Mouse (Mus musculus) right cerebral cortex, adult 2 months (tissue): ENCODE measurements around the gene Ush2a.

Experiments
- DNase-seq, 2 experiments: peaks; one replicate each; pipeline ENCODE4 v3.0.0; 2021 to 2022; ENCODE audit warnings: low spot score in 2 of 2

The Ush2a gene

GRCm38 (mm10) chr1:188668513-188668912 is 406.7 kb downstream of the Ush2a start:
- no peak for DNase-seq

DNA sequence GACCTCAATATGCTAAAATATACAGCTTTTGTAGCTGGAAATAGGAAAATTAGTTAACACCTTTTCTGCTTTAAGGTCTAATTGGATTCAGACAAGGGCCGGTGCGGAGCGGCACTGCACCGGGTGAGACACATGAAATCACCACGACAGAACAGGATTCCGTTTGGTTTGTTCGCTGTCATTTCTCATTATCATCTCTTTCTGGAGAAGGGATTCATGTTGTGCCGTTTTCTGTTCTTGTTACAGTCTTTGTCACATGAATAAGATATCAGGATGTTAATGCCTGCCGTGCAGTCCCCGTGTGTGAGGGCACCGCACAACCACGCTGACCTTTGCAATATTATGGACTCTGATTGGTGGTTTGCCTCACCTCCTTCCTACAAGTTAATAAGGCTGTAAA is 411.0 kb downstream of the Ush2a start:
- no peak for DNase-seq

GRCm38 (mm10) chr1:188674640-188675510 is 413.1 kb downstream of the Ush2a start:
- no peak for DNase-seq

GRCm38 (mm10) chr1:188675511-188675863 is 413.7 kb downstream of the Ush2a start:
- DNase-seq: no peak

DNA sequence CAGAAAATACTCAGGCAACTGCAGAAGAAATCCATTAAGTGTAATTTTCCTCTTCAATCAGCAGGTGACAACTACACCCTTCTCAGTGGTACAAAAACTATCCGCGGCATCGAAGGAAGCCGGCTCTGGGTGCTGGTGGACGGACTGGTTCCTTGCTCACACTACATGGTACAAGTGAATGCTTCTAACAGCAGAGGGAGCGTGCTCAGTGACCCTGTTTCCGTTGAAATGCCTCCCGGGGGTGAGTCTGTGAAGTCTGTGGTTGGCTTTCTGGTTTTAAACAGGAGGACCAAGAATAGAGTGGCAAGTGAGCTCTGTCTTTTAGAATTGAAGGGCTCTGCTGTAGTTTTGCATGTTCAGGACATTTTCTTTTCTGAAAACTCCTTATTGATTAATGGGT is 416.4 kb downstream of the Ush2a start:
- no peak for DNase-seq

GRCm38 (mm10) chr1:188686362-188686761 is 424.5 kb downstream of the Ush2a start:
- DNase-seq: no peak

DNA sequence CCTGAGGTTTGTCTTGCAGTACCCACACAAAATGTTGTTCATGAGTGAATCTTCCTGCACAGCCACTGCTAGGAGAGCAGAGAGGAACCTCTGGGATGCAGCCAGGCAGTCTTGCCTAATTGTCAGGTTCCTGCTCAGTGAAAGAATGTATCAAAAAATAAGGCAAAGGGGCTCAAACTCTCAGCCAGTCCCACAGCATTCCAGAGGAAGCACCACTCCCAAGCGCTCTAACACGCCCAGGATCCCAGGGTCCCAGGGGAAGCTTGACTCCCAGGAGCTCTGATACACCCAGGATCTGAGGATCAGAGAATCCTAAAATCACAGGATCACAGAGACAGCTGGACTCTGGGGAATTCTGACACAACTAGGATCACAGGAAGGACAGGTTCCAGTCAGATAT is 434.5 kb downstream of the Ush2a start:
- no peak for DNase-seq

DNA sequence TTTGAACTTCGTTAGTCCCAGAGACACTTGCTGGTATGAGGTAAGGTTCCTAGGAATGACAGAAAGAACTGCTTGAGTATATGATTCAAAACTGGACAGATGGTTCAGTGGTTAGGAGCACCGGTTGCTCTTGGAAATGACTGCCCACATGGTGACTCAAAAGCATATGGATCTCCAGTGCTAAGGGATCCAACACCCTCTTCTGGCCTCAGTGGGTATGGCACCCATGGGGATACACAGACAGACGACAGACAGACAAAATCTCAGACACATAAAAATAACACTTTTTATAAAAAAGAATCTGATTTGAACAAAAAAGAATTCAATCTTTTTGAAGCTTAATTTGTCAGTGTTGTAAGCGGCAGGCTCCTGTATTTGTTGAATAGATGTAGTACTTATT is 446.4 kb downstream of the Ush2a start:
- no peak for DNase-seq

GRCm38 (mm10) chr1:188708694-188709093 is 446.9 kb downstream of the Ush2a start:
- no peak for DNase-seq

DNA sequence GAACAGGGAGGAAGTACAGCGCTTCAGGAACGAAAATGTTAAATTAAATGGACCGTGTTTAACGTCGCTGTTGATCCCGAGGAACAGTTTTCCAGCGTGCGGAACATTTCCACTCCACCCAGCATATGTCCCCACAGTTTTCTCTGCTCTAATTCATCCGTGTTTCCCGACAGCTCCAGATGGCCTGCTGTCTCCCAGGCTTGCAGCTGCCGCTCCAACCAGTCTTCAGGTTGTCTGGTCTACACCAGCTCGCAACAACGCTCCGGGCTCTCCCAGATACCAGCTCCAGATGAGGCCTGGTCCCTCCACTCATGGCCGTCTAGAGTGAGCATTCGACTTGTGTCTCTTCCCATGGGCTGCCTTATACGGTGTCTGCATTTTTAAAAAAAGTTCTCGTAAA is 452.3 kb downstream of the Ush2a start:
- peak; percentile 9 to 19 for DNase-seq

- no peak for DNase-seq
Observed at GRCm38 (mm10) chr1:188714941-188715340, 453.1 kb downstream of the Ush2a start.

- no peak for DNase-seq
Observed at GRCm38 (mm10) chr1:188716886-188717285, 455.1 kb downstream of the Ush2a start.

GRCm38 (mm10) chr1:188725122-188725995 is 463.5 kb downstream of the Ush2a start:
- DNase-seq: no peak

- DNase-seq: no peak
Observed at GRCm38 (mm10) chr1:188726937-188727336, 465.1 kb downstream of the Ush2a start.

- no peak for DNase-seq
Observed at GRCm38 (mm10) chr1:188728625-188729024, 466.8 kb downstream of the Ush2a start.

GRCm38 (mm10) chr1:188729179-188729578 is 467.4 kb downstream of the Ush2a start:
- DNase-seq: no peak

- no peak for DNase-seq
Observed at GRCm38 (mm10) chr1:188734741-188735266, 473.0 kb downstream of the Ush2a start.

DNA sequence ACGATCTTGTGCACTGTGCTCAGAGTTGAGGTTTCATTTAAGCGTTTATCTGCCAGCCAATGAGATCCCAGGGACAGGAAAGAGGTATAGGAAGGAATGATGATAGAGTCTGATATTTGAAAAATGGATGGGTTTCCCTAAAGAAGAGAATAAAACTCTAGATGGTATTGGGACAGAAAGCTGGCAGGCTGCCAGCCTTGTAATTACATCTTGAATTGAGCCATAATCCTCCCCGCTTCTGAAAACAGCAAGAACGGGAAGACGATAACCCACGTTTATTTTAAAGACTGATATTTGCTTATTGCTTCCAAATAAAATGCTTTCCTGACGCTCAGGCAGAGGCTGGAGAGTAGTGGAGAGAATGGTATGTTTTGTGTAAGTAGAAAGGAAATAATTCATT is 481.1 kb downstream of the Ush2a start:
- no peak for DNase-seq

- no peak for DNase-seq
Observed at GRCm38 (mm10) chr1:188755031-188755430, 493.2 kb downstream of the Ush2a start.

DNA sequence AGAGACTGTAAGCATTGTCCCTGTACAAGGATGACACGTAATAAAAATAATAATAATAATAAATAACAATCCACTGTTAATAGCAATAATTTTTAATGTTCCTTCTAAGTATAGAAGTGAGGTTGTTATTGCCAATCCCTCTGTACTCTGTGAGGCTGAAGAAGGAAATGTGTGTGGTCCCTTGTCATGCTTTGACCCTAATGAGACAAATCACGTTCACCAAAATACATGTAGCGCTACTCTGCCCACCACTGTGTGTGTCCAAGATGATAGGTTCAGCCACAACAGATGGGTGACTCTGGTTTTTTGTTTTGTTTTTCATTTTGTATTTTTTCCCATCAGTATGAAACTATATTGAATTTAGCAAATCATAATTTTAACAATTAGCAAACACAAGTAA is 498.7 kb downstream of the Ush2a start:
- no peak for DNase-seq

DNA sequence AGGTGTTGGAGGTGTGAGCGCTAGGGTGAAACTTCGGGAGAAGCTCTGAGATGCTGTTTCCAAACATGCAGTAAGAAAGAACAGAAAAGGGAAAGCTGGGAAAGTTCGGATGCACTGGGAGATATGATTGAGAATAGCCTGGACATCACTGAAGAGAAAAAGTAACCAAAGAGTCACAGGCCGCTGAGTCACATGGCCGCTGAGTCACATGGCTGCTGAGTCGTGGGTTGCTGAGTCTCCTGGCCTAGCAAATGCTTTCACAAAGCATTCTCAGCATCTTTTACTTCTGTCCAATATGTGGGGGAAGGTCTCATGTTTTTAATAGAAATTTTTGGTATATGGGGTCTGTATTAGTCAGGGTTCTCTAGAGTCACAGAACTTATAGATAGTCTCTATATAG is 500.6 kb downstream of the Ush2a start:
- DNase-seq: no peak

DNA sequence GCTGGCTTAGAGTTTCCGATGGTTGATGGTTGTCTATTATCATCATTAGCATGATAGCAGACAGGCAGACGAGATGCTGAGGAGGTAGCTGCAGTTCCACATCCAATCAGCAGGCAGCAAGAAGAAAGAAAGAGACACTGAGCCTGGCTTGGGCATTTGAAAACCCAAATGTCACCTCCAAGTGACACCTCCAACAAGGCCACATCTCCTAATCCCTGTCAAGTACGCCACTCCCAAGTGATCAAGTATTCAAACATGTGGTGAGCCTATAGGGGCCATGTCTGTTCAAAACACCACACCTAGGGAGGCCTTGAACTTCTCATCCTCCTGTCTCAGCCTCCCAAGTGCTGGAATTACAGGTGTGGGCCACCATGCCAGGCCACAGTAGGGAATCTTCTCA is 501.9 kb downstream of the Ush2a start:
- DNase-seq: no peak

GRCm38 (mm10) chr1:188770828-188771227 is 509.0 kb downstream of the Ush2a start:
- no peak for DNase-seq
